Comparison of ENCODE assay signal across 26 mouse cellular contexts in genomic region chr14:60851632-60852031, GRCm38 (mm10).
"Had no signal": no experiment of that assay in that cellular context is flagged by ENCODE, and none has a peak within 500 bp of the region (broad histone marks: within the 10 kb centered on the region; RNA-seq: fewer than 3 reads in every experiment).

No protein-coding gene starts in this region.

- H3K4me1 ChIP-seq: embryonic facial prominence, embryonic 10.5 days; embryonic facial prominence, embryonic 12.5 days; embryonic facial prominence, embryonic 15.5 days; forebrain, embryonic 10.5 days; forebrain, embryonic 12.5 days; forebrain, embryonic 13.5 days; forebrain, embryonic 15.5 days had no signal

- H3K27ac ChIP-seq: embryonic facial prominence, embryonic 10.5 days; embryonic facial prominence, embryonic 12.5 days; embryonic facial prominence, embryonic 13.5 days; embryonic facial prominence, embryonic 15.5 days; forebrain, embryonic 10.5 days; forebrain, embryonic 12.5 days; forebrain, embryonic 13.5 days; forebrain, embryonic 15.5 days; gastrocnemius, adult 2 months; heart, adult 2 months had no signal

- H3K27me3 ChIP-seq: embryonic facial prominence, embryonic 12.5 days; embryonic facial prominence, embryonic 13.5 days; embryonic facial prominence, embryonic 15.5 days; forebrain, embryonic 12.5 days; forebrain, embryonic 13.5 days; forebrain, embryonic 15.5 days had no signal

- H3K4me3 ChIP-seq: embryonic facial prominence, embryonic 10.5 days; embryonic facial prominence, embryonic 12.5 days; embryonic facial prominence, embryonic 13.5 days; embryonic facial prominence, embryonic 15.5 days; erythroblast, embryonic 14.5 days; forebrain, embryonic 10.5 days; forebrain, embryonic 12.5 days; forebrain, embryonic 13.5 days; forebrain, embryonic 15.5 days; gastrocnemius, adult 2 months; heart, adult 2 months had no signal

- H3K9me3 ChIP-seq: embryonic facial prominence, embryonic 10.5 days; embryonic facial prominence, embryonic 12.5 days; embryonic facial prominence, embryonic 13.5 days; embryonic facial prominence, embryonic 15.5 days; forebrain, embryonic 10.5 days; forebrain, embryonic 12.5 days; forebrain, embryonic 13.5 days; forebrain, embryonic 15.5 days had no signal

- DNase-seq: cerebellum, adult 2 months; cerebellum, adult 8-10 months; cerebellum, adult 9-10 months; cerebellum, adult 9-11 months; cerebellum, postnatal 10 days; cerebellum, postnatal 14 days; cerebellum, postnatal 25 days; cerebellum, postnatal 36 days; embryo, embryonic 11 days; forebrain, postnatal 0 days; gastrocnemius, adult 2 months; gastrocnemius, postnatal 10 days; gastrocnemius, postnatal 14 days; gastrocnemius, postnatal 25 days; gastrocnemius, postnatal 36 days; heart, adult 18-20 months; heart, adult 2 months had no signal
